Mouse (Mus musculus) Patski (cell line): Measurements from ENCODE around the gene Sprr1b. TPM values are rescaled to one million over a fixed set of nuclear protein-coding genes. Genes with fewer than 3 reads are reported as not detected.
"Not testable (repeated sequence)": the region's sequence is repeated elsewhere in the genome, so short reads cannot be mapped to it uniquely, and the experiment has no call there.

Experiments used
- ATAC-seq: fragments of 100-300 bp; one replicate; pipeline ENCODE4 v1.8.0; 2021
- CTCF ChIA-PET: fragments of 350-600 bp; sonication (Branson Sonifier 250); formaldehyde crosslinking; loops from one replicate; lab custom pipeline; 2022; ENCODE audit warnings: inconsistent platforms; lab: Charles Lee
- POLR2A ChIA-PET: fragments of 350-600 bp; sonication (Branson Sonifier 250); formaldehyde crosslinking; loops from one replicate; lab custom pipeline; 2022; ENCODE audit warnings: antibody characterized with exemption, inconsistent platforms; lab: Charles Lee
- DNase-seq: peaks from one replicate; pipeline ENCODE4 v3.0.0-alpha.2; 2011; ENCODE audit warnings: low read depth, low spot score
- H3K27me3 ChIP-seq: fragments of 371-371 bp; one replicate; pipeline ENCODE4 v1.5.1; 2021
- CTCF ChIP-seq: fragments of 100-300 bp; IDR thresholded peaks from one replicate; pipeline ENCODE4 v1.5.1; 2021
- in situ Hi-C: fragments of 300-500 bp; cut with MboI; formaldehyde crosslinking; loops from 3 replicates; pipeline ENCODE4 v1.11.1; 2018; ENCODE audit warnings: low pct_unique_long_range_greater_than_20kb, mixed read lengths
- polyA plus RNA-seq: library from polyadenylated mRNA; unstranded; gene quantifications from one replicate; pipeline ENCODE4 v1.2.3, GENCODE M21; 2021

Gene Sprr1b
- 0.19 TPM for polyA plus RNA-seq

- ChIA-PET CTCF (no interaction called here), POLR2A (no interaction called here)
- ATAC-seq (no peak), DNase-seq (no peak)
- H3K27me3 ChIP-seq: no peaks in the 10 kb centered on the region
- in situ Hi-C loops: no loop called here
- no peak for TF ChIP-seq CTCF
Measured at GRCm38 (mm10) chr3:92438689-92439088, at the start of gene Sprr1b. Gene Sprr1b (minus strand): TSS chr3:92438789.

GRCm38 (mm10) chr3:92486307-92486706 lies 47.7 kb upstream of the Sprr1b start:
- ATAC-seq: no peak
- H3K27me3 ChIP-seq: no peaks in the 10 kb centered on the region
- no peak for DNase-seq
- POLR2A ChIA-PET: no interaction called here
- CTCF ChIA-PET: no interaction called here
- TF ChIP-seq CTCF: no peak
- in situ Hi-C loops: no loop called here

DNA sequence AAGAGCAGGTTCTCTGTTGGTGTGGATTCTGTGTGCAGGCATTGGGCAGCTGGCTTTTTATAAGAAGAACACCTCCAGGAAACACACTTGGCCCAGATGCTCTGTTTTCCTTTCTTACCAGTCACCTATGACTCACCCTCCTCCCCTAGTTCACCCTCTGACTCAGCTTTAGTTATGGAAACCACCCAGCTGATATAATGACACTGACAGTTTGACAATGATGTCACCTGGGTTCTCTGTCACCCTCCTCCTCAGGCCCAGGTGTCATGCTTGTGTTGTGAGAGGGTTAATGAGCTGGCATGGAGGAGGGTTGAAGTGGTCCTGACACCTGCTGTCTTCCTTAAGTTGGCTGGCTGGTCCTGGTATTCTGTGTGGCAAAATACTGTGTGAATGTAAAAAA lies 47.3 kb upstream of the Sprr1b start, which contains the start of gene Sprr1a:
Gene Sprr1a (minus strand): TSS at position 33 of the 400 bp plus-strand sequence.
- no peaks in the 10 kb centered on the region for H3K27me3 ChIP-seq
- POLR2A ChIA-PET: no interaction called here
- TF ChIP-seq CTCF: no peak
- peak; percentile 95 for ATAC-seq
- DNase-seq: peak; percentile 67
- CTCF ChIA-PET: no interaction called here
- in situ Hi-C loops: no loop called here

DNA sequence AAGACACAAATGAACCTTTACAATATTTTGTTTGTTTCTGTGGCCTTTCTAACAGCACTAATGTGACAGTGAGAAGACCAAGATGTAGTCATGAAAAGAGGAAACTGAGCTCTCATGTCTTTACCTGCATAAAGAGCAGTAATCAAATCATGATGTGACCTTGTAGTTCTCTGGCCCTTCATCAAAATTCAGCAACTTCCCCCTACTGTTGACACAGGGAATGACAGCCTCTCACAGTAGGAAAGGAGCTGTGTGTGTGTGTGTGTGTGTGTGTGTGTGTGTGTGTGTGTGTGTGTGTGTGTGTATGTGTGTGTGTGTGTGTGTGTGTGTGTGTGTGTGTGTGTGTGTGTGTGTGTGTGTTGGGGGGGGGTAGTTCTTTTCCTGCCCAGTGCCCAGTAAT lies 42.7 kb upstream of the Sprr1b start:
- POLR2A ChIA-PET, ATAC-seq, H3K27me3 ChIP-seq, DNase-seq, in situ Hi-C loops: not testable (repeated sequence)
- CTCF ChIA-PET: interaction anchor here (0.6 to 4.4 kb wide), 4 partner anchors 12 to 30 kb away, joined by 3 to 28 read pairs (median 4); no protein-coding TSS in a partner anchor
- peak; percentile 56 for TF ChIP-seq CTCF

- no peak for ATAC-seq
- H3K27me3 ChIP-seq: no peaks in the 10 kb centered on the region
- CTCF ChIA-PET: interaction anchor here (1.1 to 6.2 kb wide), 2 partner anchors 10 to 320 kb away, joined by 3 to 28 read pairs; no protein-coding TSS in a partner anchor
- POLR2A ChIA-PET: no interaction called here
- in situ Hi-C loops: no loop called here
- no peak for DNase-seq
- no peak for TF ChIP-seq CTCF
Measured at GRCm38 (mm10) chr3:92470111-92470510, 31.5 kb upstream of the Sprr1b start.

- in situ Hi-C loops: no loop called here
- ChIA-PET POLR2A (no interaction called here), CTCF (interaction anchor here (0.9 to 6.2 kb wide), 6 partner anchors 8 to 317 kb away, joined by 3 to 28 read pairs (median 4); partner anchors contain the start of gene Sprr3)
- no peak for DNase-seq
- ATAC-seq: peak; percentile 89
- no peak for TF ChIP-seq CTCF
- no peaks in the 10 kb centered on the region for H3K27me3 ChIP-seq
Measured at GRCm38 (mm10) chr3:92467424-92467823, 28.8 kb upstream of the Sprr1b start.

- CTCF ChIA-PET: interaction anchor here (0.8 to 6.2 kb wide), 5 partner anchors 9 to 24 kb away, joined by 3 to 28 read pairs (median 4); partner anchors contain the start of gene Sprr3
- POLR2A ChIA-PET: no interaction called here
- ATAC-seq (no peak), DNase-seq (no peak)
- in situ Hi-C loops: no loop called here
- H3K27me3 ChIP-seq: no peaks in the 10 kb centered on the region
- TF ChIP-seq CTCF: no peak
Measured at GRCm38 (mm10) chr3:92466576-92466975, 28.0 kb upstream of the Sprr1b start.

- CTCF ChIA-PET: interaction anchor here (1.5 kb wide), 1 partner anchor 8 kb away, joined by 5 read pairs; no protein-coding TSS in a partner anchor
- POLR2A ChIA-PET: no interaction called here
- no peak for DNase-seq
- TF ChIP-seq CTCF: no peak
- in situ Hi-C loops: no loop called here
- ATAC-seq: no peak
- no peaks in the 10 kb centered on the region for H3K27me3 ChIP-seq
Measured at GRCm38 (mm10) chr3:92458620-92459019, 20.0 kb upstream of the Sprr1b start, which contains the start of gene Sprr3. Gene Sprr3 (minus strand): TSS chr3:92458720.

DNA sequence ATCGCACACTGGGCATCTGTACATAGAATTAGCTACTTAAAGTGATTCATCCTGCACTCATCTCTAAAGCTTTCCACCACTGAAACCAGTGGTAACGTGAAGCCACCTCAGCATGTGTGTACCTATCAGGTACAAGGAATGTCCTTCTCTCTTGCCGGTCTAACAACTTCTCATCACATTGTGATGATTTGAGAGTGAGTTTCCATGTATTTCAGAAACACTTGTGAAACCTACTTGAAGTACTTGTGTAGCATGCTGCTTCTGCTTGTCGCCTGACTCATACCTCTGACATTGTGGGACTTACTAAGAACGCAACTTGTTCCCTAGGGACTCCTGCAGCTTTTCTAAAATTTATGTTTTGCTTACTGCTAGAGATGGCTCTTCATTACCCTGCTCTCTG lies 16.6 kb upstream of the Sprr1b start:
- H3K27me3 ChIP-seq: no peaks in the 10 kb centered on the region
- ChIA-PET CTCF (interaction anchor here (1.0 to 1.6 kb wide), 2 partner anchors 12 to 16 kb away, joined by 4 to 5 read pairs; no protein-coding TSS in a partner anchor), POLR2A (no interaction called here)
- no peak for TF ChIP-seq CTCF
- DNase-seq (no peak), ATAC-seq (no peak)
- in situ Hi-C loops: no loop called here

DNA sequence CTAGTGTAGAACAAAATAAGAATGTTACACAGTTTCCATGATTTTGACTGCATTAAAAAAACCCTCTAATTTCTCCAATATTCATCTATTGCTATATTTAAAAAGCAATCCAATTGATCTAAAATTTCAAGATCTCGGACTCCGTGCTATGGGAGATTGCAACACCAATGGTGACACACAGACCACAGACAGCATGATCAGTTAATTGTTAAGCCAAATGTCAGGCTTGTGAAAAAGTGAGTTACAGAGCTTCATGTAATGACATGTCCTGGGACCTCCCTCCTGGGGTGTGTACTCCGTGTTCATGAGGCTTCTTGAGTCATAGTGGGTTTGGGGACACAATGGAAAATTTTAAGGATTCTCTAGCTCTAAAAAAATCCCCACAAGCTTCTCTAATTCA lies 1.6 kb upstream of the Sprr1b start:
- CTCF ChIA-PET: interaction anchor here (0.8 to 1.3 kb wide), 4 partner anchors 9 to 291 kb away, joined by 3 to 5 read pairs (median 4); no protein-coding TSS in a partner anchor
- peak; percentile 19 for ATAC-seq
- in situ Hi-C loops: no loop called here
- no peak for TF ChIP-seq CTCF
- POLR2A ChIA-PET: interaction anchor here (0.6 to 0.7 kb wide), 3 partner anchors 24 to 1887 kb away, joined by 3 read pairs; no protein-coding TSS in a partner anchor
- DNase-seq: no peak
- peaks cover 3% of the 10 kb centered on the region for H3K27me3 ChIP-seq

DNA sequence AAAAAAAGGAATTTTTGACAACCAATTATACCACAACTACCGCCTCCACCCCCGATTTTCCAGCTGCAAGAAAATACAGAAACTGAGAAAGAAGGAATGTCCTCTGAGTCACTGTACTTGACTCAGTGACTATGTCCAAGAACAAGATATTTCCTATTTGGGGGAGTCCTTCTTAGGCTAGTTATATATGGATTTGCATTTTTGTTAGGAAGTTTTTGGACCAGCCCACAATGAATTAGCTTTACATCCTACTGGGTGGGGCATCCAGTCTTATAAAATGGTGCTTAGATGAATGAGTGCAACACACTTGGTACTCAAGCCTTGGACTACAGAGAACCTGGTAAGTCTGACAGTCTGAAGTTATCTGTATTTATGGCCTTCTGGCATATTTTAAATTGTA lies 6.3 kb downstream of the Sprr1b start, which contains the start of gene Sprr2k:
Gene Sprr2k (plus strand): TSS at position 301 of the 400 bp plus-strand sequence.
- in situ Hi-C loops: no loop called here
- ChIA-PET POLR2A (no interaction called here), CTCF (interaction anchor here (1.1 kb wide), 1 partner anchor 13 kb away, joined by 3 read pairs; no protein-coding TSS in a partner anchor)
- DNase-seq (no peak), ATAC-seq (no peak)
- no peaks in the 10 kb centered on the region for H3K27me3 ChIP-seq
- TF ChIP-seq CTCF: no peak
